Mouse (Mus musculus): ENCODE data around the gene Dapk2.

Dapk2 gene

GRCm38 (mm10) chr9:66142265-66142664 is 15.8 kb upstream of the Dapk2 start:
- DNase-seq (ENCODE audit: low spot score): no peak

- peak; percentile 81 for DNase-seq (ENCODE audit: low spot score)
Observed at GRCm38 (mm10) chr9:66144248-66144647, 13.8 kb upstream of the Dapk2 start.

DNA sequence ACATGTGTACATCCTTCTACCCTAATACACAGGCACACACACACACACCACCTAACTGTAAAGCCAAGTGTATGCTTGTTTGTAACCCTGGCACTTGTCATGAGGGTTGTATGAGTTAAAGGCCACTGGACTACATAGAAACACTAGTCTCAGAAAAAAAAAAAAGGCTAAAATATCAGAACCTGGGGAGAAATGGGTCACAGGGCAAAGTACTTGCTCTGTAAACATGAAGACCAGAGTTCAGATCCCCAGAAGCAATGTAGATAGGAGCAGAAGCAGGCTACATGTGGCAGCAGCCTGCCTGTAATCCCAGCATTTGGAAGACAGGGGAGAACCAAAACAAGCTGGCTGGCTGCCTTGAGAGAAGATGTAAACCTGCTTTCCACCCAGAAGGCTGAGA is 11.9 kb upstream of the Dapk2 start:
- DNase-seq (ENCODE audit: low spot score): no peak

- DNase-seq (ENCODE audit: low spot score): no peak
Observed at GRCm38 (mm10) chr9:66152011-66152410, 6.0 kb upstream of the Dapk2 start.

DNA sequence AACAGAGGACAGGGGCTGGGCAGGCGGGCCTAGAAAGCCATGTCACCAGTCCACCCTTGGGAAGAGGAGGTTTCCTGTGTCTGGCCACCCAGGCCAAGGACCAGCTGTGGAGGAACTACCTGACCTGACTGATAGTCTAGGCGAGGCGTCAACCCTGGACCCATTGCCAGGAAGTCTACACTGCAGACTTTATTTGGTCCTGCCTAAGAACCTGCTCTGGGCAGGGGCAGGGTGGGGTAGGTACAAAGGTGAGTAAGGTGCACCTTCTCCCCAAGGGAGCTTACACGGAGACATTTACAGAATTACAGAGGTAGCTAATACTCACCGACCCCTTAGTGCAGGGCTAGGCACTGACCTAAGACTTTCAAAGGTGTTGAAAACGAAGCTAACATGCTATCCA is 4.4 kb upstream of the Dapk2 start:
- DNase-seq (ENCODE audit: low spot score): no peak

DNA sequence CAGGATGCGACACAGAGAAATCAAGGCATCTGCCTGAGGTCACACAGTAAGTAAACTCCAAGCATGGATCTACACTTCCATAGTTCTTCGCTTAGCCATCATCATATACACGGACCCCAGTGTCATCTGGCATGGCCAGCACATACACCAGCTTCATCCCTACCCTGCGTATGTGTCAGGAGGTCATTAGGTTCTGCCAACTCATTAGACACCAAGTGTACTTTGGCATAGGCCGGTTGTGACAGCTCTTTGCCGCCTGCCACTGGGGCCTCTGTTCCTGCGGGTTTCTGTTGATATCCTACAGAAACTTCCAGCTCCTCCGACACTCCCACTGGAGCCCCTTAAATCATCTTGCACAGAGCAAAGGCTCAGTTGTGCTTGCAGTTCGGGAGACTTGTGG is 4.0 kb upstream of the Dapk2 start:
- no peak for DNase-seq (ENCODE audit: low spot score)

DNA sequence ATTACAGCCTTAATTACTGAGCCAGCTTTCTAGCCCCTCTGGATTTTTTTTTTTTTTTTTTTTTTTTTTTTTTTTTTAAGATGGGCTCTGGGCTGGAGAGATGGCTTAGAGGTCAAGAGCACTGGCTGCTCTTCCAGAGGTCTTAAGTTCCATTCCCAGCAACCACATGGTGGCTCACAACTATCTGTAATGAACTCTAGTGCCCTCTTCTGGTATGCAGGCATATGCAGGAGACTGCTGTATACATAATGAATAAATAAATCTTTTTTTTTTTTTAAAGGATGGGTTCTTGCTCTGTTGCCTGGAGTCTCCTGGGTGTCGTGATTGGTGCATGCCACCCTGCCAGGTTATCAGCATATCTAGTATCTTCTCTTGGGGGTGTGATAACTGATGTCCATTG is 2.5 kb upstream of the Dapk2 start:
- no peak for DNase-seq (ENCODE audit: low spot score)

- DNase-seq (ENCODE audit: low spot score): no peak
Observed at GRCm38 (mm10) chr9:66158885-66159430, 935 bp downstream of the Dapk2 start.

- no peak for DNase-seq (ENCODE audit: low spot score)
Observed at GRCm38 (mm10) chr9:66160155-66160554, 2.1 kb downstream of the Dapk2 start.

- DNase-seq (ENCODE audit: low spot score): no peak
Observed at GRCm38 (mm10) chr9:66162995-66163394, 5.0 kb downstream of the Dapk2 start.

GRCm38 (mm10) chr9:66167222-66167621 is 9.2 kb downstream of the Dapk2 start:
- no peak for DNase-seq (ENCODE audit: low spot score)

- no peak for DNase-seq (ENCODE audit: low spot score)
Observed at GRCm38 (mm10) chr9:66168233-66168632, 10.2 kb downstream of the Dapk2 start.

GRCm38 (mm10) chr9:66170506-66170905 is 12.5 kb downstream of the Dapk2 start:
- DNase-seq (ENCODE audit: low spot score): no peak

DNA sequence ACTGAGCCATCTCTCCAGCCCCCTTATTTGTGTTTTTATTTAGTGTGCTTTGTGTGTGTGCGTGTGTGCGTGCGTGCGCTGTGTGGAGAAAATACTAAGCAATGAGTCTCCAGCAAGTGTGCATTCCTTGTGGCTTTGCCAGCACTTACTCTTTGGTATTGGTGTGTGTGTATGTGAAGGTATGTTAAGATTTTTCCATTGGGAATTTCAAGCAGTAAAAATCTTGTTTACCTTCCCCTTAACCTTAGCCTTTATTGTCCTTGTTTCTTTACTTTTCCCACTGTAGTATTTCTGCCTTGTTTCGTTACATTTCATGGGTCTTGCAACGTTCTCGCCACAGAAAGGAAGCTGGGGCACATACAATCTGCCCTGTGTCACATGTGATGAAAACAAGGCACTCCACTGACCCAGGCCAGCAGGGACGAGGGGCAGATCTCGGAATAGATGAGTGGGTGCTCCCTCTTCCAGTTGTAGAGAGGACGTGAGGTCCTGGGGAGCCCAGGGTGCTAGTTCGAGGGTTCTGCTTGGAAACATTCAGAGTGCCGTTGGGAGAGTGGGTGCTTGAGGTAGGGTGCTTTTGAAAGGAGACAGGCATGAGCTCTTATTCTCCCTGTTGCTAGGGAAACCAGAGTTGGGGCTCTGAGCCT is 13.4 kb downstream of the Dapk2 start:
- DNase-seq (ENCODE audit: low spot score): no peak

DNA sequence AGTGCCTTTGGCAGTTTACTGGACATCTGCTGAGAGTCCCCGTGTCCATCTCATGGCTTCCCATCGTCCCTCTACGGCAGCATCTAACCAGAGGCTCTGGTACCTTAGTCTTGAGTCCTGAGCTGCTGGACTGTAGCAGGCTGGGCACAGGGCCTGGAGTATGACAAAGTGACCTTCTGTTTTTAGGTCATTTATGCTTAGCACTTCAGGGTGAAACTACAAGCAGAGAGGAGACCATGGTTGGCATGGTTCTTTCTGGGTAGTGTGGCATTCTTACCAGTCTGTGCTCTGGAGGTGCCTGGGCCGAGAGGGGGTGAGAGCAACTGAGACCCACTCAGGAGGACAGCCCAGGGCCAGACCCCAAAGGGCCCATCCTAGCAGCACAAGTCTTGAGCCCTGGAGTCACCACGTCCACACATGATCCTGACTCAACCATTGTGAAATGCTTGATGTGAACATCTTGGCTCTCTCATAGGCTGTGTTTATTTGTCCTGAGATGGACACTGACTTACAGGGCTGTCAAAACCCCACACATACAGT is 15.4 kb downstream of the Dapk2 start:
- no peak for DNase-seq (ENCODE audit: low spot score)

DNA sequence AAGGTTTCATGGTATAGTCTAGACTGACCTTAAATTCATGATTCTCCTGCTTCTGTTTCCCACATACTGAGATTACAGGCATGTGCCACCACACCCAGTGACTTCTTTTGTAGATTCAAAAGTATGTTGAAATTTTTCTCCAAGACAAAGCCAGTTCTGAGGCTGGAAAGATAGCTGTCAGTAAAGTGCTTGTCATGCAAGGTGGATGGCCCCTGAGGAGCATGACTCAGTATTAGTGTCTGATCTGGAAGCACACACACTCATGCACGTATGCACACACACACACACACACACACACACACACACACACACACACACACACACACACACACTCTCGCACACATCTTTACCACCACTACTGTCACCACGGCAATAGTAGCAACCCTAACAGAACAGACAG is 17.0 kb downstream of the Dapk2 start:
- DNase-seq (ENCODE audit: low spot score): no peak

DNA sequence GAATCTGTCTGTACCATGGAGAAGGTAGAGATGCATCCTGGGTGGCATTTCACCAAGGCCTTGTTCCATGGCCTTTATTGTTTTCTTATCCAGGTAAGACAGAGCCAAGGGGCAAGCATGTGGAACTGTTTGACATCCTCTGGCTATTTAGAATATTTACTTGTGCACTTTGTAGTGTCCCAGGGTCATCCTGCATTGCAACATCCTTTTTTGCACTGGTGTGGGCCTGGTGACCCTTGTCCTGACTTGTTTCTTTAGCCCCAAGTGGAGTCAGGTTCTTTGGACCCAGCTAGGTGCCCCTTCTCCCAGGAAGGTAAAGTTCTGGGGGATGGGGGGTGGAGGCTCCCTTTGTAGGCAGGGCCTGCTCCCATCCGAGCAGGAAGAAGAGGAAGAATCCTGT is 20.0 kb downstream of the Dapk2 start:
- DNase-seq (ENCODE audit: low spot score): no peak

- no peak for DNase-seq (ENCODE audit: low spot score)
Observed at GRCm38 (mm10) chr9:66179795-66180194, 21.8 kb downstream of the Dapk2 start.

GRCm38 (mm10) chr9:66181126-66181825 is 23.3 kb downstream of the Dapk2 start:
- DNase-seq (ENCODE audit: low spot score): no peak

DNA sequence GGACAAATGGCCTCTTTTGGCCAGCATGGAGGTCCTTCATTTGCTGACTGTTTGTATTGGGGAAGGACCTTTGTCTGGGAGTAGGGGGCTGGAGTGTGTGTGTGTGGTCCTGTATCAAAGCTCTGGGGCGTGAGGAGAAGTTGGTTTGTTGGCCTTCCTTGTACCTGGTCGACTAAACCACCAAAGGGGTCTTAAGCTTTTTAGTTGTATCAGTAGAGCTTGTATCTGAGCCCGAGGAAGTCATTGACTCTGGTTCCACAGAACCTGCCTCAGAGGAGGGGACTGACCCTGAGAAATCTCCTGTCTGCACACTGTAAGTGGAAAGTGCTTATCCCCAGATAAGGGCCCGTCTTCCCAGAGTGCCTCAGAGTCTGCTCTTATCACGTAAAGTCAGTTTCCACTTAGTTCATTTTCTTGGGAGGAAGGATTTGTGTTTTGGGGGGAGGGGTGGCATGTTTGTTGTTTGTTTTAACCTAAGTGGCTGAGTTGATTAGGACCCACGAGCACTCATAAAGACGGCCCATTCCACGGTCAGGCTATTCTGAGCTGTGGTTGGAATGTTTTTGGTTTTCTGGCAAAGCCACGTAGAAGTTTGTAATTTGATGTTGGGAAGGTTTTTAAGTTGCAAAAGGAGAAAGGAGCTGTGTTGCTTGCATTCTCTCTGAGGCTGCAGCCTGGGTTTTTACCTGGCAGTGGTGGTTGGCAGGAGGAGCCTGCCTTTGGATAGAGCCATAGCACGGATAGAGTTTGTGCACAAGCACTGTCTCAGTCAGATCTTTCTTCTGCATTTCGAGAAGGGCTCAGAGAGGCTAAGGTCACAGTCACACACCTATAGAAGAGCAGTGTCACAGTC is 24.0 kb downstream of the Dapk2 start:
- no peak for DNase-seq (ENCODE audit: low spot score)

DNA sequence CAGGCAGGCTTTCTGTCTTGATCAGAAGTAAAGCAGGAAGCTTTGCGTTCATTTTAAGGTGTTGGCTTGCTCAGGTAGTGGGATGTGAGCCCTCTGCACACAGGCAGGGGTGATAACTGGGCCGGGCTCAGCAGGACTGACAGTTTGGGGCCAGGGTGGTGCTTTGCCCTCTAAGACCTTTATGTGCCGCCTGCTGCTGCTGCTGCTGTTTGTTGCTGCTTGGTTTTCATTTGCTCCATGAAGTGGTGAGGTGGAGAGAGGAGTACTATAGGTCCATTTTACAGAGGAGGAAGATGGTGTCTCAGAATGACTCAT is 24.6 kb downstream of the Dapk2 start:
- DNase-seq (ENCODE audit: low spot score): no peak

DNA sequence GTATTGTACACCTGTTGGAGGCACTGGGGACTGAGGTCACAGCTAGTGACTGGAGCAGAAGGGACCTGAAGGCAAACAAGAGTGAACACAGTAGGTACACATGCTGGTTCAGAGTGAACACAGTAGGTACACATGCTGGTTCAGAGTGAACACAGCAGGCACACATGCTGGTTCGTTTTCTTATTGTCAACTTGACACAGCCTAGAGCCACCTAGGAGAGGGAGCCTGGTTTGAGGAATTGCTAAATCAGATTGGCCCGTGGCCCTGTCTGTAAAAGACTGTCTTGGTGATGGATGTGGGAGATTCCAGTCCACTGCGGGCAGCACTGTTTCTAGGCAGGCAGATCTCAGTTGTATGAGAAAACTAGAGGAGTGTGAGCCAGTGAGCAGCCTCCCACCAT is 25.0 kb downstream of the Dapk2 start:
- no peak for DNase-seq (ENCODE audit: low spot score)

DNA sequence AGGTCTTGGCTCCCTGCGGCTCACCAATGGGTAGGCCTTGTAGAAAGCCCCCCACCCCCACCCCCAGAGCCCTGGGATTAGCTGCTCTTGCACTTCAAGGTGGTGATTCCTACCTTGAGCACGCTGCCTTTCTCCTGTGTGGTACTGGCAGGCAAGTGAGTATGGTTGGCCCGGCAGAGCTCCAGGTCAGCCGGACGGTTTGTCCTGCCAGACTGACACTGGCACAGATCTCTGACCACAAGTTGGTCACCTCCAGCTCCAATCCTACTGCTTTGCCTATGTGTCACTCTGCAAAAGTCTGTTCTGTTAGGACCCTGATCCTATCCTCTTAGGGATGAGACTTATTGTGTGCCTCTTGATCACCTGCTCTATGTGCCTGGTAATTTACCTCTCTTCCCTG is 26.5 kb downstream of the Dapk2 start:
- DNase-seq (ENCODE audit: low spot score): no peak

Measured in MN1 (cell line).